Mouse (Mus musculus) hindbrain, embryonic 13.5 days (tissue): ENCODE data around the gene Pacrg. TPM values are rescaled to one million over a fixed set of nuclear protein-coding genes. Genes with fewer than 3 reads are reported as not detected.

Experiments used
- ATAC-seq: fragments of 200-750 bp; cut with Nextera tagmentation; 2 replicates; pipeline ENCODE4 v1.8.0; 2017; ENCODE audit warnings: moderate TSS enrichment; ENCODE audit not compliant: low FRiP score
- H3K27ac ChIP-seq: fragments of 300-500 bp; sonication (generic); 2 replicates; pipeline ENCODE4 v1.5.1; 2015; ENCODE audit warnings: inconsistent platforms, mild to moderate bottlenecking, moderate library complexity
- H3K27me3 ChIP-seq: fragments of 300-500 bp; sonication (generic); 2 replicates; pipeline ENCODE4 v1.6.1; 2015; ENCODE audit warnings: mild to moderate bottlenecking, inconsistent platforms
- H3K36me3 ChIP-seq: fragments of 300-500 bp; sonication (generic); 2 replicates; pipeline ENCODE4 v1.6.1; 2015; ENCODE audit warnings: mild to moderate bottlenecking, inconsistent platforms
- H3K4me1 ChIP-seq: fragments of 300-500 bp; sonication (generic); replicated peaks from 2 replicates; pipeline ENCODE4 v1.6.1; 2015; ENCODE audit warnings: inconsistent platforms
- H3K4me2 ChIP-seq: fragments of 300-500 bp; sonication (generic); 2 replicates; pipeline ENCODE4 v1.6.1; 2015; ENCODE audit warnings: inconsistent platforms, mild to moderate bottlenecking, moderate library complexity
- H3K4me3 ChIP-seq: fragments of 300-500 bp; sonication (generic); 2 replicates; pipeline ENCODE4 v1.5.1; 2015; ENCODE audit warnings: mild to moderate bottlenecking, inconsistent platforms
- H3K9ac ChIP-seq: fragments of 300-500 bp; sonication (generic); 2 replicates; pipeline ENCODE4 v1.6.1; 2015; ENCODE audit warnings: mild to moderate bottlenecking, inconsistent platforms
- H3K9me3 ChIP-seq: fragments of 300-500 bp; sonication (generic); 2 replicates; pipeline ENCODE4 v1.6.1; 2016; ENCODE audit warnings: inconsistent platforms
- WGBS: fragments of 180-500 bp; shearing (Covaris S2); methylation state at CpG from one replicate; pipeline ENCODE4 v1.1.7; 2015; 5-methylcytosine and 5-hydroxymethylcytosine counted together
- polyA plus RNA-seq: library from polyadenylated mRNA; unstranded; fragments of >200 nt; fragmentation: Nextera tagmentation; extraction: Ambion mirVana; gene quantifications from 2 replicates; pipeline ENCODE4 v1.2.1, GENCODE M21; 2015

Pacrg gene
- polyA plus RNA-seq, 1 experiment from 2014 or later: 18.8 TPM

DNA sequence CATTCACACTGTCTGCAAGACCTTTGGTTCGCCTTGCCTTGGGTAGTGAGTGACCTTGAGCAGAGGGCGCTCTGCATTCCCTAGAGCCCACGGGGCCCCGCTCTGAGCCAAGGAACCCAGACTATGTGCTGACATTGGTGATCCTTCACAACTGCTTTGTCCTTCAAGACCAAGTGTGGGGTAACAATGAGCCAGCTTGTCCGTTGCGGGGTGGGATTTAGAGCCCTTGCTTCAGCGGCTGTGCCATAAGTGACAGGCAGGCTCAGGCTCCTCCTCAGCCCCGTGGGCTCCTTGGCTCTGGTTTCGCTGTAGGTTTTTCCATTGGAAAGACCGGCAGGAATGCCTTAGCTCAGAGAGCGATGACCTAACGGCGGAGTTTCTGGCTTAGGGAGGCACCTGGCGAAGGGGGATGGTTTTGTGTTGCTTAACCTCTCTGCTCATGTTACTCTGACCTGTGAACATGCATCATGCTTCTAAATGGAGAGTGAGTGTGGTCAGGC, 390.3 kb downstream of the Pacrg start:
- no peak for ATAC-seq

DNA sequence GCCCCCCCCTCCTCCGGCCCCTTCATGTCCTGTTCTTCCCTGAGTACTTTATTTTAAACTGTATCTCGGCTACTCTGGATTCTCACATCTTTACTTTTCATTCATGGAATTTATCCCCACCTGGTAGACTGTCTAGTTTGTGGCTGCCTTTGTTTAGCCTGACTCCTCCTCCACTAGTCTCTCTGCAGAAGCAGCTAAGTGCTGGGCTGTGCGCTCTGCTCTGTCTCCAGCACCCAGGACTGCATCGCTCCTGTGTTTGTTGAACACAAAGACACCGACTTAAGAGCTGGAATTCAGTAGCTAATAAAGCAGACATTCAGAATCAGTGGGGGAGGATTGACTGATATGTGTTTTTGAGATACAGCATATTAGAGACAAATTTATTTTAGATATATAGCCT, 391.7 kb downstream of the Pacrg start:
- no peak for ATAC-seq
- WGBS: 64% methylated on average over 5 of the region's 5 CpGs
- Histone ChIP-seq H3K9ac (no peak overlapping the region), H3K4me3 (no peak overlapping the region), H3K9me3 (no peaks in the 10 kb centered on the region), H3K4me1 (peaks cover 44% of the 10 kb centered on the region), H3K4me2 (no peak overlapping the region), H3K36me3 (no peaks in the 10 kb centered on the region), H3K27ac (no peak overlapping the region), H3K27me3 (no peaks in the 10 kb centered on the region)

More for the DNA sequence above, 390.3 kb downstream of the Pacrg start:
- H3K36me3 ChIP-seq: no peaks in the 10 kb centered on the region
- 77% methylated on average over 14 of the region's 14 CpGs for WGBS
- H3K4me3 ChIP-seq: no peak overlapping the region
- H3K9me3 ChIP-seq: no peaks in the 10 kb centered on the region
- H3K4me2 ChIP-seq: no peak overlapping the region
- peak overlapping the region; percentile 50; the same call in 1 of the 2 replicates for H3K27ac ChIP-seq
- peaks cover 44% of the 10 kb centered on the region for H3K4me1 ChIP-seq
- no peaks in the 10 kb centered on the region for H3K27me3 ChIP-seq
- no peak overlapping the region for H3K9ac ChIP-seq

GRCm38 (mm10) chr17:10441501-10442111, 398.5 kb downstream of the Pacrg start:
- Histone ChIP-seq H3K9me3 (no peaks in the 10 kb centered on the region), H3K27me3 (no peaks in the 10 kb centered on the region), H3K9ac (peak overlapping the region; percentile 24; the same call in 1 of the 2 replicates), H3K4me2 (peak overlapping the region; percentile 30), H3K27ac (peak overlapping the region; percentile 86), H3K4me3 (no peak overlapping the region), H3K4me1 (peaks cover 25% of the 10 kb centered on the region), H3K36me3 (no peaks in the 10 kb centered on the region)
- WGBS: 16% methylated on average over 16 of the region's 16 CpGs
- peak; percentile 91 for ATAC-seq

GRCm38 (mm10) chr17:10440961-10441360, 399.1 kb downstream of the Pacrg start:
- no peak for ATAC-seq
- H3K36me3 ChIP-seq: no peaks in the 10 kb centered on the region
- H3K9ac ChIP-seq: no peak overlapping the region
- no peak overlapping the region for H3K4me3 ChIP-seq
- peak overlapping the region; percentile 86 for H3K27ac ChIP-seq
- no peaks in the 10 kb centered on the region for H3K27me3 ChIP-seq
- H3K4me1 ChIP-seq: peaks cover 25% of the 10 kb centered on the region
- WGBS: 71% methylated on average over 3 of the region's 3 CpGs
- H3K9me3 ChIP-seq: no peaks in the 10 kb centered on the region
- no peak overlapping the region for H3K4me2 ChIP-seq

- WGBS: 43% methylated on average over 8 of the region's 8 CpGs
- no peak for ATAC-seq
- H3K4me1 ChIP-seq: peaks cover 25% of the 10 kb centered on the region
Observed at GRCm38 (mm10) chr17:10439815-10440214, 400.3 kb downstream of the Pacrg start.

GRCm38 (mm10) chr17:10434867-10435266, 405.2 kb downstream of the Pacrg start:
- peaks cover 4% of the 10 kb centered on the region for H3K4me1 ChIP-seq
- H3K27ac ChIP-seq: no peak overlapping the region
- no peaks in the 10 kb centered on the region for H3K36me3 ChIP-seq
- H3K4me3 ChIP-seq: no peak overlapping the region
- ATAC-seq: no peak
- no peaks in the 10 kb centered on the region for H3K9me3 ChIP-seq
- no peaks in the 10 kb centered on the region for H3K27me3 ChIP-seq
- H3K9ac ChIP-seq: no peak overlapping the region
- H3K4me2 ChIP-seq: no peak overlapping the region
- WGBS: 28% methylated on average over 1 of the region's 1 CpGs

More at GRCm38 (mm10) chr17:10439815-10440214, 400.3 kb downstream of the Pacrg start:
- no peaks in the 10 kb centered on the region for H3K9me3 ChIP-seq
- no peaks in the 10 kb centered on the region for H3K27me3 ChIP-seq
- H3K27ac ChIP-seq: peak overlapping the region; percentile 60
- H3K36me3 ChIP-seq: no peaks in the 10 kb centered on the region
- H3K9ac ChIP-seq: no peak overlapping the region
- no peak overlapping the region for H3K4me2 ChIP-seq
- H3K4me3 ChIP-seq: no peak overlapping the region

- Histone ChIP-seq H3K36me3 (no peaks in the 10 kb centered on the region), H3K9ac (no peak overlapping the region), H3K27ac (no peak overlapping the region), H3K9me3 (no peaks in the 10 kb centered on the region), H3K4me2 (no peak overlapping the region), H3K4me1 (no peaks in the 10 kb centered on the region), H3K27me3 (no peaks in the 10 kb centered on the region), H3K4me3 (no peak overlapping the region)
- 96% methylated on average over 7 of the region's 7 CpGs for WGBS
- ATAC-seq: no peak
Observed at GRCm38 (mm10) chr17:10432525-10433180, 407.5 kb downstream of the Pacrg start.

- no peak for ATAC-seq
- no peaks in the 10 kb centered on the region for H3K4me1 ChIP-seq
- no peaks in the 10 kb centered on the region for H3K9me3 ChIP-seq
- no peak overlapping the region for H3K4me2 ChIP-seq
- no peak overlapping the region for H3K9ac ChIP-seq
- H3K27me3 ChIP-seq: no peaks in the 10 kb centered on the region
- H3K4me3 ChIP-seq: no peak overlapping the region
- H3K27ac ChIP-seq: no peak overlapping the region
- no peaks in the 10 kb centered on the region for H3K36me3 ChIP-seq
- WGBS: 63% methylated on average over 6 of the region's 6 CpGs
Observed at GRCm38 (mm10) chr17:10431849-10432524, 408.1 kb downstream of the Pacrg start.

GRCm38 (mm10) chr17:10430831-10431230, 409.3 kb downstream of the Pacrg start:
- Histone ChIP-seq H3K36me3 (no peaks in the 10 kb centered on the region), H3K27me3 (no peaks in the 10 kb centered on the region), H3K9me3 (no peaks in the 10 kb centered on the region), H3K4me3 (no peak overlapping the region), H3K4me2 (no peak overlapping the region), H3K9ac (no peak overlapping the region), H3K27ac (no peak overlapping the region), H3K4me1 (no peaks in the 10 kb centered on the region)
- ATAC-seq: no peak
- WGBS: 92% methylated on average over 4 of the region's 4 CpGs

DNA sequence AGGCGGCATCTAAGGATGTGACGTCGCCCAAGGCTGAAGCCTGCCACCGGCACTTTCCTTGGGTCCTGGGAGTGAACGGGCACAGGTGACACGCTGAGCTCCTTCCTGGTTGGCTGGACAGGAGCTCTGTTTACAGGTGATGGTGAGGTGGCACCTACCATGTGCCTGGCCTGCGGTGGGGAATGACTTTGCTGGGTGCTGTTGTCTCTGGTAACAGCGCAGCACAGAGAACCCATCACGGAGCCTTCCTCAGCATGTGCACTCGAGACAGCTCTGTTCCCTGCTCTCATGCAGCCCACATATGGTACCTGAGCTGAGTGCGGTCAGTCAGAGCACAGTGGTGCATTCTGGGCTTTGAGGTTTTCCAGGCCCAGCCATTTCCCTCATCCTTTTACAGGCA, 410.7 kb downstream of the Pacrg start:
- Histone ChIP-seq H3K4me1 (no peaks in the 10 kb centered on the region), H3K27me3 (no peaks in the 10 kb centered on the region), H3K9ac (no peak overlapping the region), H3K36me3 (no peaks in the 10 kb centered on the region), H3K27ac (no peak overlapping the region), H3K9me3 (no peaks in the 10 kb centered on the region), H3K4me2 (no peak overlapping the region), H3K4me3 (no peak overlapping the region)
- WGBS: 87% methylated on average over 11 of the region's 11 CpGs
- no peak for ATAC-seq

DNA sequence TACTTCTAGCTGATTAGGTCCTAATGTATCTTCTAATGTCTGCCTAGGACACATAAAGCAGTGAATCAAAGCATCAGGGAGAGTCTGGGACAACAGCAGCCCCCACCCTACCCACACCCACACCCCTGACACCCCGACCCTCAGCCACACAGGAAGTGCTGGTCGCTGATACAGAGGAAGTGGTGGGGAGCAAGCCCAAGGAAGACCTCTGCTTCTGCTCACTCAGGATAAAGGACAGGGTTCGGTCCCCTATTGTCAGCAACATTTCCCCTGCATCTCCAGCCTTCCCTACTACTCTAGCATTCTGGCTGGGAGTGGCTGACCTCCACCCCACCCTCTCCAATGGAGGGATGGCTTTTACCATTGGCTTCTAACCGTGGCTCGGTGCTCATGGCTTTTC, 414.8 kb downstream of the Pacrg start:
- no peak for ATAC-seq
- Histone ChIP-seq H3K9me3 (no peaks in the 10 kb centered on the region), H3K4me2 (no peak overlapping the region), H3K4me1 (no peaks in the 10 kb centered on the region), H3K27me3 (no peaks in the 10 kb centered on the region), H3K4me3 (no peak overlapping the region), H3K36me3 (no peaks in the 10 kb centered on the region), H3K9ac (no peak overlapping the region), H3K27ac (no peak overlapping the region)
- 77% methylated on average over 5 of the region's 5 CpGs for WGBS

DNA sequence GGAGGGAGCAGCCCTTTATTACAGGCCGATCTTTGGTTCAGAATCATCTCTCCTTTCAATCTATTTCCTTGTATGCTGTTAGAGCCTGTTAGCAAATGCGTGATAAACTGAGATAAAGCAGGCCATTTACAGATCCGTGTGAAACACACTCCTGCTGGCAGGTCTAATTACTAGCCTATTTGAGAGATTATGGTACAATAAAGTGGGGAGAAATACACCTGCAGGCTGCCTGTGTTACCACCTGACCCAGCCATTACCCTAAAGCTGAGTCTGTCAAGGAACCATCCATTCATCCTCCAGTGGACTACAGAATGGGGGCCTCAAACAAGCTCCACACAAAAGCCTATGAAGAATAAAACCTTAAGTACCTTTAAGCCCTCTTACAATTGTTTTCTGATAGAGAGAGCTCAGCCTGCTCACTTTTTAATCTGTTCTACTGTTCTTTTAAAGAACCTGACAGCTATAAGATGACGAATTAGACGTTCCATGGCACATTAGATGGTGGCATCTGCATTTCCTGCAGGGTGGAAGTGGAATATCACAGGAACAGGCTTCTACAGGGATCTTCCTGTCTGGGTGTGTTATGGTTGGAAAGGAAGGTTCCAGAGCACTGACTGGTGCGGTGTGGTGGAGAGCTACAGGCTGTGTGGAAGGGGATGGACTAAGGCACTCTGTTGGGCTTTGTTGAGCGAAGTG, 422.4 kb downstream of the Pacrg start:
- H3K4me2 ChIP-seq: no peak overlapping the region
- 80% methylated on average over 7 of the region's 7 CpGs for WGBS
- no peaks in the 10 kb centered on the region for H3K36me3 ChIP-seq
- no peak overlapping the region for H3K27ac ChIP-seq
- H3K9ac ChIP-seq: no peak overlapping the region
- H3K27me3 ChIP-seq: no peaks in the 10 kb centered on the region
- H3K4me1 ChIP-seq: peaks cover 6% of the 10 kb centered on the region; the same call in 1 of the 2 replicates
- H3K4me3 ChIP-seq: no peak overlapping the region
- no peak for ATAC-seq
- no peaks in the 10 kb centered on the region for H3K9me3 ChIP-seq
